Mouse (Mus musculus) CH12.LX (cell line): Measurements from ENCODE around the gene Unc5cl.

Source experiments
- CTCF ChIP-seq, 2 experiments: IDR thresholded peaks in 1 of 2; conservative IDR thresholded peaks in 1 of 2; 2 replicates each; pipeline ENCODE4 v1.5.1; 2011 to 2012; ENCODE audit warnings: low read depth in 2 of 2, low read length in 2 of 2, improper control_type of control experiment in 1 of 2, inconsistent platforms in 1 of 2, mild to moderate bottlenecking in 1 of 2, moderate library complexity in 1 of 2
- E2F4 ChIP-seq: IDR thresholded peaks from 2 replicates; pipeline ENCODE4 v1.6.1; 2011; ENCODE audit warnings: low read depth, low read length, improper control_type of control experiment; ENCODE audit not compliant: insufficient replicate concordance
- EP300 ChIP-seq: IDR thresholded peaks from 2 replicates; pipeline ENCODE4 v1.6.1; 2011; ENCODE audit warnings: low read length, improper control_type of control experiment
- JUND ChIP-seq: conservative IDR thresholded peaks from 2 replicates; pipeline ENCODE4 v1.6.1; 2011; ENCODE audit warnings: low read depth, low read length, improper control_type of control experiment
- MAX ChIP-seq: IDR thresholded peaks from 2 replicates; pipeline ENCODE4 v1.6.1; 2011; ENCODE audit warnings: low read length, improper control_type of control experiment
- MEF2A ChIP-seq: IDR thresholded peaks from 2 replicates; pipeline ENCODE4 v1.6.1; 2014; ENCODE audit warnings: low read depth, mild to moderate bottlenecking, inconsistent platforms, low read length, improper control_type of control experiment, borderline replicate concordance
- POLR2A ChIP-seq: IDR thresholded peaks from 2 replicates; pipeline ENCODE4 v1.6.1; 2011; ENCODE audit warnings: low read depth, mild to moderate bottlenecking, improper control_type of control experiment, low read length
- POLR2AphosphoS2 ChIP-seq: IDR thresholded peaks from 2 replicates; pipeline ENCODE4 v1.6.1; 2011; ENCODE audit warnings: low read depth, low read length, improper control_type of control experiment
- TBP ChIP-seq: conservative IDR thresholded peaks from 2 replicates; pipeline ENCODE4 v1.6.1; 2011; ENCODE audit warnings: low read depth, low read length, improper control_type of control experiment
- TCF12 ChIP-seq: IDR thresholded peaks from 2 replicates; pipeline ENCODE4 v1.6.1; 2014; ENCODE audit warnings: low read depth, mild to moderate bottlenecking, inconsistent platforms, low read length, improper control_type of control experiment
- UBTF ChIP-seq: IDR thresholded peaks from 2 replicates; pipeline ENCODE4 v1.6.1; 2012; ENCODE audit warnings: low read depth, mild to moderate bottlenecking, inconsistent platforms, low read length, improper control_type of control experiment, moderate library complexity
- USF1 ChIP-seq: IDR thresholded peaks from 2 replicates; pipeline ENCODE4 v1.6.1; 2014; ENCODE audit warnings: low read depth, mild to moderate bottlenecking, inconsistent platforms, low read length, improper control_type of control experiment
- ZNF384 ChIP-seq: IDR thresholded peaks from 2 replicates; pipeline ENCODE4 v1.6.1; 2012; ENCODE audit warnings: low read depth, low read length, improper control_type of control experiment, inconsistent platforms

DNA sequence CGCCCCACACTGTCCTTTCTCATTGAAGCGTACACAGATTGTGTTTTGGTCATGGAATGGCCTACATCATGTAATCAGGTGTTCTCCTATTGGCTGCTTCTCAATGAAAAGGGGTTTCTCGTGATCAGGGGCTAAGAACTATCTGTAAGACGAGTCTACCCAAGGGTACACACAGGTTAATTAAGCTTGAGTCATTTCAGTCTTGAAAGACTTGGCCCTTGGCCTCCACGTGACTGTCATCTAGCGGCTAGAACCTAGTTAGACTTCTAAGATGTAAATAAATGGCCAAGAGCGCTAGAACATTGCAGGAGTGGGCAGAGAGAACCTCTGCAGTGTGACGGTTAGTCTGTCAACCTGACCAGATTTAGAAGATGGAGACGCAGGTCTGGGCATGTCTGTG is 30.5 kb upstream of the Unc5cl start:
- TF ChIP-seq CTCF (conservative IDR thresholded peaks at IDR 0.05 in 1 of 2, IDR thresholded peaks at IDR 0.05 in 1 of 2; ENCODE audit: low read depth in 2 of 2, low read length in 2 of 2): 0 out of 4 replicates have a peak, but pooled peaks of 1 of the 2 experiments have one; percentile 3
- no peak for TF ChIP-seq MEF2A
- TF ChIP-seq POLR2A: no peak
- TF ChIP-seq EP300: no peak
- TF ChIP-seq TCF12: no peak
- no peak for TF ChIP-seq TBP
- no peak for TF ChIP-seq UBTF
- TF ChIP-seq MAX: no peak
- TF ChIP-seq ZNF384: no peak
- TF ChIP-seq USF1: peak; percentile 45
- TF ChIP-seq JUND: no peak
- no peak for TF ChIP-seq E2F4
- no peak for TF ChIP-seq POLR2AphosphoS2
